ENCODE assay signal across 12 mouse cellular contexts in the genomic region with DNA sequence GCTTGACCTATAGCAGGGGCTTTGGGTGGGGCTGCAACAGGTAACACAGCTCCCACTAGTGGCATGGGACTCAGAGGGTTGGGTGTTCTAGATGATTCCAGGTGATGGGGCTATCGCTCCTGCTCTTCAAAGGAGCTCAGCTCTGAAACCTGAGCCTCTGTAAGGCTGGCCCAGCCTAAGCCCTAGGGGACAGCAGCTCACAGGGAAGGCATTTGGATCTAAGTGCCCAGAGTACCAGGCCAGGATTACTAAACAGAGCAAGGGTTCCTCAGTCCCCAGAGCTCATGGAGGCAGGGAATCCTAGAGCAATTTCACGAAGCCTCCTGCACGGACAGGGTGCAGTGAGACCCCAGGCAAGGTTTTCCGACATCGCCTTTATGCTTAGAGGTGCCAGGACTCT. TPM values are rescaled to one million over a fixed set of nuclear protein-coding genes. Genes with fewer than 3 reads are reported as not detected.
DNase-seq lines count a peak whose midpoint lies in the region; ATAC-seq lines count a peak whose summit lies in the region.
"Had no signal": no experiment of that assay in that cellular context is flagged by ENCODE, and none has a peak within 500 bp of the region (broad histone marks: within the 10 kb centered on the region; RNA-seq: fewer than 3 reads in every experiment).

No protein-coding gene starts in this region.

- 0 out of 2 replicates have a peak overlapping the region, but pooled peaks have one; percentile 6 for H3K9ac ChIP-seq in kidney, embryonic 15.5 days
- no peak overlapping the region for H3K9ac ChIP-seq in embryonic facial prominence, embryonic 11.5 days (replicated peaks; ENCODE audit: low read length)
- no peak overlapping the region for H3K9ac ChIP-seq in liver, embryonic 13.5 days

- H3K27ac ChIP-seq in kidney, embryonic 15.5 days: 0 out of 2 replicates have a peak overlapping the region, but pooled peaks have one; percentile 91
- H3K27ac ChIP-seq in embryonic facial prominence, embryonic 11.5 days (replicated peaks; ENCODE audit: low read depth, low read length): no peak overlapping the region
- no peak overlapping the region for H3K27ac ChIP-seq in liver, embryonic 13.5 days

- no peak for ATAC-seq in kidney, embryonic 15.5 days (replicated peaks; ENCODE audit: low FRiP score)
- no peak for ATAC-seq in embryonic facial prominence, embryonic 11.5 days (replicated peaks; ENCODE audit: insufficient number of reproducible peaks, low FRiP score, low TSS enrichment, low read depth)
- ATAC-seq in liver, embryonic 13.5 days (ENCODE audit: low read depth): no peak

- H3K4me2 ChIP-seq in kidney, embryonic 15.5 days: peak overlapping the region; percentile 43
- H3K4me2 ChIP-seq in embryonic facial prominence, embryonic 11.5 days (ENCODE audit: low read depth, low read length): no peak overlapping the region
- H3K4me2 ChIP-seq in liver, embryonic 13.5 days: peak overlapping the region; percentile 10; the same call in 1 of the 2 replicates

- no peaks in the 10 kb centered on the region for H3K9me3 ChIP-seq in kidney, embryonic 15.5 days (replicated peaks)
- no peaks in the 10 kb centered on the region for H3K9me3 ChIP-seq in embryonic facial prominence, embryonic 11.5 days (replicated peaks; ENCODE audit: control insufficient read depth, low read length)
- H3K9me3 ChIP-seq in liver, embryonic 13.5 days (replicated peaks): no peaks in the 10 kb centered on the region

- H3K4me3 ChIP-seq in kidney, embryonic 15.5 days (replicated peaks): peak overlapping the region; percentile 33
- peak overlapping the region; percentile 1; the same call in 1 of the 2 replicates for H3K4me3 ChIP-seq in embryonic facial prominence, embryonic 11.5 days (ENCODE audit: low read depth, low read length)
- H3K4me3 ChIP-seq in liver, embryonic 13.5 days (replicated peaks): 0 out of 2 replicates have a peak overlapping the region, but pooled peaks have one; percentile 15

- H3K27me3 ChIP-seq in kidney, embryonic 15.5 days: no peaks in the 10 kb centered on the region
- H3K27me3 ChIP-seq in embryonic facial prominence, embryonic 11.5 days (ENCODE audit: control insufficient read depth, insufficient read depth, low read length): no peaks in the 10 kb centered on the region
- no peaks in the 10 kb centered on the region for H3K27me3 ChIP-seq in liver, embryonic 13.5 days

- peak; percentile 42 for DNase-seq in adrenal gland, postnatal 10 days
- no peak for DNase-seq in adrenal gland, adult 18-20 months (ENCODE audit: low spot score in 2 of 2)
- DNase-seq in kidney, adult 8-10 months: no peak
- peak; percentile 20 for DNase-seq in embryonic facial prominence, embryonic 11.5 days (ENCODE audit: low spot score)
- DNase-seq in liver, embryonic 13.5 days: no peak
- DNase-seq in natural killer cell, adult 2 months (ENCODE audit: low spot score in 2 of 2): no peak
- no peak for DNase-seq in B cell, adult 2 months
- DNase-seq: layer of hippocampus, adult 9-11 months had no signal

- no peaks in the 10 kb centered on the region for H3K36me3 ChIP-seq in kidney, embryonic 15.5 days
- no peaks in the 10 kb centered on the region for H3K36me3 ChIP-seq in embryonic facial prominence, embryonic 11.5 days (replicated peaks; ENCODE audit: control insufficient read depth, insufficient read depth, low read depth, low read length)
- no peaks in the 10 kb centered on the region for H3K36me3 ChIP-seq in liver, embryonic 13.5 days

- 79% methylated on average over 5 of the region's 5 CpGs for WGBS in kidney, embryonic 15.5 days
- WGBS in embryonic facial prominence, embryonic 11.5 days: 72% methylated on average over 5 of the region's 5 CpGs
- WGBS in liver, embryonic 13.5 days (ENCODE audit: insufficient replicate concordance): 80% methylated on average over 5 of the region's 5 CpGs

- peaks cover 39% of the 10 kb centered on the region for H3K4me1 ChIP-seq in kidney, embryonic 15.5 days
- no peaks in the 10 kb centered on the region for H3K4me1 ChIP-seq in embryonic facial prominence, embryonic 11.5 days (ENCODE audit: control insufficient read depth, insufficient read depth, low read length)
- 0 out of 2 replicates have a peak, but pooled peaks cover 3% of the 10 kb centered on the region for H3K4me1 ChIP-seq in liver, embryonic 13.5 days (replicated peaks)

RNA-seq across cellular contexts. Expression of gene Mmrn2, which starts 0.7 kb away (rescaled TPM):
- 10 to 100 TPM; 25.2 to 34.6 TPM for total RNA-seq in adrenal gland, postnatal 10 days (2021)
- total RNA-seq in adrenal gland, adult 18-20 months (2021): 10 to 100 TPM; 24.0 to 28.0 TPM
- polyA plus RNA-seq in kidney, embryonic 15.5 days (2015; fragmentation: Nextera tagmentation; extraction: Ambion mirVana): 16.0 and 17.8 TPM in 2 replicates
- polyA plus RNA-seq in embryonic facial prominence, embryonic 11.5 days (2014; fragmentation: Nextera tagmentation; extraction: Ambion mirVana): 5.4 and 5.8 TPM in 2 replicates
- polyA plus RNA-seq in liver, embryonic 13.5 days (2015; fragmentation: Nextera tagmentation; extraction: Ambion mirVana): 2.6 and 3.0 TPM in 2 replicates
- total RNA-seq: megakaryocyte progenitor cell, adult 5-6 weeks had no signal

RNA-seq across cellular contexts. Expression of gene Sncg, which starts 1.4 kb away (rescaled TPM):
- total RNA-seq in adrenal gland, postnatal 10 days (2021): 10 to 100 TPM; 44.7 to 50.3 TPM
- total RNA-seq in adrenal gland, adult 18-20 months (2021): 100 to 1,000 TPM in 1 of 2 experiments, 10 to 100 TPM in 1; 16.6 to 229 TPM
- 8.6 and 11.2 TPM in 2 replicates for polyA plus RNA-seq in kidney, embryonic 15.5 days (2015; fragmentation: Nextera tagmentation; extraction: Ambion mirVana)
- polyA plus RNA-seq in embryonic facial prominence, embryonic 11.5 days (2014; fragmentation: Nextera tagmentation; extraction: Ambion mirVana): 50.6 and 76.6 TPM in 2 replicates
- polyA plus RNA-seq in liver, embryonic 13.5 days (2015; fragmentation: Nextera tagmentation; extraction: Ambion mirVana): 0.28 and 0.52 TPM in 2 replicates
- total RNA-seq: megakaryocyte progenitor cell, adult 5-6 weeks had no signal

RNA-seq across cellular contexts. Expression of gene Fam25c, which starts 20.7 kb away (rescaled TPM):
- total RNA-seq in adrenal gland, postnatal 10 days (2021): 1 to 10 TPM; 2.3 to 4.2 TPM
- not detected for total RNA-seq in adrenal gland, adult 18-20 months (2021)
- 1.1 TPM in 1 of 2 replicates, not detected in the other for polyA plus RNA-seq in kidney, embryonic 15.5 days (2015; fragmentation: Nextera tagmentation; extraction: Ambion mirVana)
- polyA plus RNA-seq in embryonic facial prominence, embryonic 11.5 days (2014; fragmentation: Nextera tagmentation; extraction: Ambion mirVana): not detected in 2 replicates
- polyA plus RNA-seq in liver, embryonic 13.5 days (2015; fragmentation: Nextera tagmentation; extraction: Ambion mirVana): not detected in 2 replicates
- total RNA-seq: gastrocnemius, adult 18-20 months; megakaryocyte progenitor cell, adult 5-6 weeks had no signal
- polyA plus RNA-seq: neural tube, embryonic 14.5 days had no signal

Comparison
In these comparisons a context has a peak if more than half of its experiments do, and no peak if none do; other contexts are left out.
1. DNase-seq: peak in adrenal gland, postnatal 10 days (single experiment) and embryonic facial prominence, embryonic 11.5 days (single experiment); none in adrenal gland, adult 18-20 months (0 of 2), kidney, adult 8-10 months (0 of 2), liver, embryonic 13.5 days (single experiment), natural killer cell, adult 2 months (0 of 2) and B cell, adult 2 months (0 of 2).
2. Peak in every context shown above with its lines, with median percentiles within 50 percentile points of each other: H3K4me3 ChIP-seq.